Mouse (Mus musculus): ENCODE results near the gene Triml2.

Gene Triml2

DNA sequence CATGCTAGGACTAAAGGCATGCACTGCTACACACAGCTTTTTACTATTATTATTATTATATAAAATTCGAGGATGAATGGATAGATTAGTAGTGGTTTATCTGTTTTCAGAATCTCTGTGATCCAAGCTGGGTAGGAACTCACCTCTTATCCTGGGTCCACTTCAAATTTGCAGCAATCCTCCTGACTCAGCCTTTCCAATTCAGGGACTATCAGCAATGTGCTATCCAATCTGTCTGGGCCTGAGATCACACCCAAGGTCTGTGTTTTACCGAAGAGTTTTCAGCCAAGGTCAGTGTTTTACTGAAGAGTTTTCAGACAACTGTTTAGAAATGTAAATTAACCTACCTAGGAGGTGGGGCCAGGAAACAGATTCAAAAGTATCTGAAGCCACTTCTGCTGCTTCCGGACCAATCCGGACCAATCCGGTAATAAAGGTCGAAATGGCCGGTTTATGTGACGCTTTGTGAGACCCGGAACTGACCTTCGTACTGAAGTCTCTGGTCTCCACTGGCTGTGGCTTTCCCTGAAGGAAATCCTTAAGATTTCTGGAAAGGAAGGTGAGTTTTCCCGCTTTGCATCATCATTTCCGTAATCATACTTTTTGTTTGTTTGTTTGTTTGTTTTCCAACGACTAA, at the start of gene Triml2:
Gene Triml2 (plus strand): TSS at position 488 of the 637 bp plus-strand sequence.
- DNase-seq (ENCODE audit: extremely low spot score, low spot score), result no peak

- DNase-seq (ENCODE audit: extremely low spot score, low spot score), result no peak
These were observed 39.0 kb upstream of the Triml2 start, which contains the start of gene Triml1 for GRCm38 (mm10) chr8:43141386-43141785. TSS of gene Triml1 (minus strand) at chr8:43141486.

- no peak for DNase-seq (ENCODE audit: extremely low spot score, low spot score)
These were observed 31.0 kb upstream of the Triml2 start for GRCm38 (mm10) chr8:43149307-43149706.

DNA sequence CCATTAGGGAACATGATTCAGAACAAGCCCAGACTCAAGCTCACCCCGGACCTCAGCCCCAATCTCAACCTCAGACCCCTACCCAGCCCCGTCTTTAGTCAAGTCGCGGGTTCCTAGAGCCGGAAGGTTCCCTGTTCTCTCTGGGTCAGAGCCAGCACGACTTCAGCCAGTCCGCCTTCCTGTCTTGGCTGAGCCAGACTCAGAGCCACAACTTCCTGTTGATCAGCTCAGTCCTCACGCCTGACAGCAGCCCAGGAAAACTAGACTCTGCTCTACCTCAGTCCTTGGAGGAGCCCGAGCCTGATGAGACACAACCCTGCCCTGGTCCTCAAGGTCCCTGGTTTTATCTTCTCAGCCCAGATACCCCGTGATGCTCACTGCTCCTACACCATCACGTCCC, 17.1 kb upstream of the Triml2 start:
- DNase-seq (ENCODE audit: extremely low spot score, low spot score), result no peak

GRCm38 (mm10) chr8:43164453-43164852, 15.9 kb upstream of the Triml2 start:
- DNase-seq (ENCODE audit: extremely low spot score, low spot score), result no peak

- DNase-seq (ENCODE audit: extremely low spot score, low spot score), result no peak
These were observed 12.3 kb upstream of the Triml2 start for GRCm38 (mm10) chr8:43168083-43168482.

- no peak for DNase-seq (ENCODE audit: extremely low spot score, low spot score)
These were observed 11.0 kb upstream of the Triml2 start for GRCm38 (mm10) chr8:43169249-43169755.

DNA sequence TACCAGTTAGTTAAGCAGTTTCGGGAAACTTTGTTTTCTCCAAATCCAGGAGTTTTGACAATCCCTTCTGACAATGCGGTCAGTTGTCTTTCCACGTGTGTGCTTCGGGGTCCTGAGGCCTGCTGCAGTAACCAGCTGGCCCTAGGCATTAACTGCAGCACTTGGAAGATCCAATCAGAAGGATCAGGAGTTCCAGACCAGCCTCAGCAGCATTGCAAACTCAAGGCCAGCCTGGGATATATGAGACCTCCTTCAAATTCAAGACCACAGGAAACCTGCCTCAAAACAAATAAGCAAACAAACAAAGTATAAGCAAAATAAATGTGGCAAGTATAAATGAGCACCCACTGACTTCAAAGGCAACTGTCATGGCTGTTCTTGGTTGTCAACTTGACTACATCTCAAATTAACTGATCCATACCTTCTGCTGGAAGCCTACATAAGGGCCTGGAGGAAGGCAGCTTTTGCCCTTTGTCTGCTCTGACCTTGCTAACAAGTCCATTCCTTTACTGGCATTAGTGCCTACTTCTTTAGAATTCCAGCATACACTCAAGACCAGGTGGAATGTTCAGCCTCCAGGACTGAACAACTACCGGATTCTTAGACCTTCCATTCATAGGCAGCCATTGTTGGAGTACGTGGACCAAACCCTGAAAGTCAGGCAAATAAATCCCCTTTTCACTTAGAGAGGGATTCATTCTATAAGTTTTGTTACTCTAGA, 3.4 kb upstream of the Triml2 start:
- no peak for DNase-seq (ENCODE audit: extremely low spot score, low spot score)

GRCm38 (mm10) chr8:43178263-43178662, 2.1 kb upstream of the Triml2 start:
- no peak for DNase-seq (ENCODE audit: extremely low spot score, low spot score)

- DNase-seq (ENCODE audit: extremely low spot score, low spot score), result no peak
These were observed 1.2 kb upstream of the Triml2 start for GRCm38 (mm10) chr8:43179189-43179588.

- no peak for DNase-seq (ENCODE audit: extremely low spot score, low spot score)
These were observed 1.9 kb downstream of the Triml2 start for GRCm38 (mm10) chr8:43182281-43182680.

DNA sequence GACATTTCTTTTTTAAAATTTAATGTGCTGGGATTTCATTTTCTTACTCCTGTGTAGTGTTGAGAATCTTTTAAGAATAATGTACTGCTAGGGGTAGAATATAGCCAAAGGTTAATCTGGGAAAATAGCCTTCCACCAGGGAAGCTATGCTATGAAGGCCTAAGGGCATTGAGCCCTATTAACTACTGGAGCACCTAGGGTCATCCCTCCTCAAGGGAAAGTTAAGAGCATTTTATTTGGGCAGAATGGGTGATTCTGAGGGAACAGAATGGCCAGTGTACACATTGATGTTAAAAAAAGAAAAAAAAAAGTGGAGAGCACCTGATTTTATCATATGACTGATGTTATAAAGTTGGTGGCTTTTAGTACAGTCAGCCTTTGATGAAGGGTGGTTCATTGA, 35.2 kb downstream of the Triml2 start:
- no peak for DNase-seq (ENCODE audit: extremely low spot score, low spot score)

GRCm38 (mm10) chr8:43243326-43243725, 63.0 kb downstream of the Triml2 start:
- DNase-seq (ENCODE audit: extremely low spot score, low spot score), result no peak
